Mouse (Mus musculus) olfactory bulb, adult 2 months (tissue): ENCODE measurements around the gene Tmem98. TPM values are rescaled to one million over a fixed set of nuclear protein-coding genes. Genes with fewer than 3 reads are reported as not detected.

Experiments used
- H3K27ac ChIP-seq: fragments of 200-500 bp; 2 replicates; pipeline ENCODE4 v1.5.1; 2012; ENCODE audit warnings: low read depth, low read length; ENCODE audit not compliant: insufficient read depth
- H3K4me1 ChIP-seq: fragments of 200-500 bp; 2 replicates; pipeline ENCODE4 v1.6.1; 2012; ENCODE audit warnings: low read length; ENCODE audit not compliant: control insufficient read depth, insufficient read depth
- H3K4me3 ChIP-seq: fragments of 200-500 bp; 2 replicates; pipeline ENCODE4 v1.5.1; 2012; ENCODE audit warnings: mild to moderate bottlenecking, low read depth, low read length, moderate library complexity; ENCODE audit not compliant: insufficient read depth
- CTCF ChIP-seq: fragments of 200-500 bp; IDR thresholded peaks from 2 replicates; pipeline ENCODE4 v1.5.1; 2012; ENCODE audit warnings: low read depth, mild to moderate bottlenecking, low read length, moderate library complexity; ENCODE audit not compliant: insufficient read depth
- POLR2A ChIP-seq: fragments of 200-500 bp; IDR thresholded peaks from 2 replicates; pipeline ENCODE4 v1.6.1; 2012; ENCODE audit warnings: mild to moderate bottlenecking, low read depth, low read length, moderate library complexity; ENCODE audit not compliant: insufficient read depth
- WGBS: fragments of 180-500 bp; shearing (Covaris S2); methylation state at CpG from one replicate; pipeline ENCODE4 v1.1.7; 2018; 5-methylcytosine and 5-hydroxymethylcytosine counted together
- polyA plus RNA-seq: library from polyadenylated mRNA; stranded (reverse); fragments of >200 nt; gene quantifications from 2 replicates; pipeline ENCODE4 v1.2.4, GENCODE M21; 2012; ENCODE audit warnings: low replicate concordance; ENCODE audit not compliant: missing spikeins, insufficient read depth, insufficient read length

Gene Tmem98
- polyA plus RNA-seq, 1 experiment, result not detected

DNA sequence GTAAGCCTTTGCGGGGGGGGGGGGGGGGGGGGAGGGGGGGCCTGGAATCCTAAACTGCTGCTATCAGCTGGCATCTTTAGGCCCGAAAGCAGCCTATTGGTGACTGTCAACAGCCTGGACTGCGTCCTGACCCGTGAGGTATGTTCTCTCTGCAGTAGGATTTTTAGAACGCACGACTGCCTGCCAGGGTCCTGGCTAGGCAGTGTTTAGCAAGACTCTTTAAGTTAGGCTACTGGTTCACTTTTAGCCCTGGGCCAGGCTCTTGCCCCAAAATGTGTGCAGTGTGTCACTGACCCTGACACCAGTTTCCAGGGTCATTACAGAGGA, 346 bp upstream of the Tmem98 start:
- no peak overlapping the region for H3K27ac ChIP-seq
- peaks cover 9% of the 10 kb centered on the region for H3K4me1 ChIP-seq
- peak overlapping the region; percentile 45; the same call in 1 of the 2 replicates for H3K4me3 ChIP-seq
- no peak for TF ChIP-seq CTCF
- TF ChIP-seq POLR2A, result no peak
- WGBS, result 67% methylated on average over 6 of the region's 6 CpGs

DNA sequence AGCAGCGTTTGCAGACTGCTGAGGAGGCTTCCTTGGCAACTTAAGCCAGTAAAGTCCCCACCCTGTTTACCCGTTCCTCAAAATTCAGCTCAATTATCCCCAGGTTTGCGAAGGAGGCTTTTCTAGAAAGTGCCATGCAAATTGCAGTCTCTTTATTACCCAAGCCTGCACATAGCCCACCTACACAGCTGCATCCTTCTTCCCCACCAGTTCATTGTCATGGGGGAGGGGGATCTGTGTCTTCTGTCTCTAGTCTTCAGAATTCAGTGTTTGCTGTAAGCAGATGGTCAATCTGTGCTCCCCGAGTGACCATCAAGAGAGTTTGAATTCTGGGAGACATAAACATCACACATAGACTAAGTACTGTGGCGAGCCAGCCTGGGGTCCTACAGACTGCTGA, 1.2 kb downstream of the Tmem98 start:
- Histone ChIP-seq H3K4me1 (peaks cover 9% of the 10 kb centered on the region), H3K27ac (no peak overlapping the region), H3K4me3 (no peak overlapping the region; the same call in 1 of the 2 replicates)
- no peak for TF ChIP-seq POLR2A
- TF ChIP-seq CTCF, result no peak
- WGBS, result 26% methylated on average over 5 of the region's 5 CpGs

DNA sequence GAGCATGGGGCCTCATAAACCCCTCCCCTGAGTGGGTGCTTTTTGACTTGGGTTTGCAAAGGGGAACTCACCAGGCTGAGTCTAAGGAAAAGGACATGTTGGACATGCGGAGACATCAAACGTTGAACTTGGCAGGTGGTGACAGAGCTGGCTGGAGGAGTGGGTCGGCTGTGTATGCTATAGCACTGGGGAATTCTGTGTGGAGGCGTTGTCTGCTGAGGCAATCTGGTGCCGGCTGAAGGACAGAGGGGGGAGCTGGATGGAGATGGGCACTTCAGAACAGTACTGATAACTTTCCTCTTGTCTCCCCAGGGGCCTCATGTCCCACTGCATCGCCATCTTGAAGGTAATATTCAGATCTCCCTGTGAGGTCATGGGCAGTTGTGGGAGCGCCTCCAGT, 5.4 kb downstream of the Tmem98 start:
- WGBS, result 91% methylated on average over 7 of the region's 7 CpGs
- Histone ChIP-seq H3K4me3 (no peak overlapping the region), H3K4me1 (peaks cover 13% of the 10 kb centered on the region), H3K27ac (no peak overlapping the region)
- TF ChIP-seq CTCF, result no peak
- no peak for TF ChIP-seq POLR2A

DNA sequence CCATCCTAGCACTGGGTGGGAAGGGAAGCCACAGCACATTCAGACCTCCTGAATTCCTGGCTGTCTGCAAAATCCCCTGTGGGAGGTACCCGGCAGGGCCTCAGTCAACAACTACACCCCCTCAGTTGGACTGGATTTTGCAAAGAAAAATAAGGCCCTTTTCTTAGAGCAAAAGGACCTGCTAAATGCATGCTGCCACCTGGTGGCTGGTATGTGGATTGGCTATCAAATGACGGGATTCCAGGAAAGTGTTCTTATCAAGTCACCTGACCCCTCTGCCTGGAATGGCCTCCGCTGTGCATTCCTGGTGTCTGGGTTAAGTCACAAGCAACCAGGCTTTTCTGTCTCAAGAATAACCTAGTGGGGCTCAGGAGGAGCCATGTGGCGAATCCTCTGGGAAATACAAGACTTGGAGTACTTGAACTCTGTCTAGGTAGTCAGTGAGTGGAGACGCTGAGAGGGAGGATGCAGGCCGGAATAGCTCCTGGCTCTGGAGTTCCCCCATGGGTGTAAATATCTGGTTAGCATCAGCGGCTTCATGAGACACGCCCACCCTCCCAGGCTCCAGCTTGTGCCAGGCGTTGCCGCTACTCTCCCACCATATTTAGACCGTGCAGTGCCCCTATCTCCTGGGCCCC, 8.2 kb downstream of the Tmem98 start:
- Histone ChIP-seq H3K4me3 (no peak overlapping the region), H3K27ac (no peak overlapping the region), H3K4me1 (peaks cover 10% of the 10 kb centered on the region)
- 41% methylated on average over 11 of the region's 11 CpGs for WGBS
- TF ChIP-seq POLR2A (no peak), CTCF (peak; percentile 43)

DNA sequence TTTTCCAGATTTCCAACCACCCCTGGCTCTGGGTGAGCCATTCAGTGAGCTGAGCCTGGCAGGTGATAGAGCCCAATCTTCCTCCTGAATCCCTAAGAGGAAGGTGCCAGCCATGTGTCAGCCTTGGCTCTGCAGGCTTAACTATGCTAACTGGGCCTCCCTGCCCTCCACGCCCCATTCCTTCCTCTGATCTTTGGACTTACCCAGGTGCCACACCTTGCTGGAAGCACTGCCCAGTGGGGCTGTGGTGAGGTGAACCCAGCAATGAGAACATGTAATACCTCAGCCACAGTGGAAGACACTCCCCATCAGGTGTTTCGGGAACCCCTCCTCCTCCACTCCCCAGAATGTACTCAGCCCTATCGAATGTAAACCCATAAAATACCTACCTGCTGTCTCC, 10.1 kb downstream of the Tmem98 start:
- Histone ChIP-seq H3K4me3 (no peak overlapping the region), H3K27ac (no peak overlapping the region), H3K4me1 (peaks cover 10% of the 10 kb centered on the region)
- whole genome bisulfite sequencing, result 94% methylated on average over 3 of the region's 3 CpGs
- TF ChIP-seq POLR2A, result no peak
- TF ChIP-seq CTCF, result no peak

- TF ChIP-seq POLR2A, result no peak
- TF ChIP-seq CTCF, result 0 out of 2 replicates have a peak, but pooled peaks have one; percentile 16
- H3K4me1 ChIP-seq, result peaks cover 10% of the 10 kb centered on the region
- H3K27ac ChIP-seq, result no peak overlapping the region
- WGBS, result 60% methylated on average over 14 of the region's 14 CpGs
- no peak overlapping the region for H3K4me3 ChIP-seq
These were observed 11.3 kb downstream of the Tmem98 start for GRCm38 (mm10) chr11:80821296-80821695.

GRCm38 (mm10) chr11:80821794-80822193, 11.8 kb downstream of the Tmem98 start:
- Histone ChIP-seq H3K4me1 (peaks cover 10% of the 10 kb centered on the region), H3K27ac (no peak overlapping the region), H3K4me3 (no peak overlapping the region)
- TF ChIP-seq POLR2A, result no peak
- TF ChIP-seq CTCF, result no peak
- 86% methylated on average over 9 of the region's 9 CpGs for WGBS

GRCm38 (mm10) chr11:80835395-80835794, 25.4 kb downstream of the Tmem98 start:
- WGBS, result 89% methylated on average over 2 of the region's 2 CpGs
- Histone ChIP-seq H3K27ac (no peak overlapping the region), H3K4me3 (no peak overlapping the region), H3K4me1 (0 out of 2 replicates have a peak, but pooled peaks cover 2% of the 10 kb centered on the region)
- TF ChIP-seq POLR2A (no peak), CTCF (no peak)

- TF ChIP-seq CTCF, result no peak
- no peak for TF ChIP-seq POLR2A
- WGBS, result 91% methylated on average over 4 of the region's 4 CpGs
- H3K4me3 ChIP-seq, result no peak overlapping the region
- no peak overlapping the region for H3K27ac ChIP-seq
- H3K4me1 ChIP-seq, result 0 out of 2 replicates have a peak, but pooled peaks cover 2% of the 10 kb centered on the region
These were observed 25.9 kb downstream of the Tmem98 start for GRCm38 (mm10) chr11:80835841-80836240.
